Mouse (Mus musculus): ENCODE measurements around the gene Psmd14. TPM values are rescaled to one million over a fixed set of nuclear protein-coding genes. Genes with fewer than 3 reads are reported as not detected.
A peak's percentile ranks its signal among the peaks of the same experiment; 100 is the strongest.

Gene Psmd14
- polyA plus RNA-seq, 1 experiment from 2014 or later, result 184 TPM

- H3K27me3 ChIP-seq, result no peaks in the 10 kb centered on the region
- no peak overlapping the region for H3K27ac ChIP-seq
- H3K9me3 ChIP-seq, result no peaks in the 10 kb centered on the region
- ATAC-seq (ENCODE audit: low FRiP score, low read depth), result no peak
- no peak overlapping the region for H3K4me2 ChIP-seq (replicated peaks)
- 52% methylated on average over 4 of the region's 4 CpGs for WGBS
- H3K4me1 ChIP-seq, result peaks cover 4% of the 10 kb centered on the region; the same call in 1 of the 2 replicates
- H3K9ac ChIP-seq, result no peak overlapping the region
- H3K4me3 ChIP-seq, result no peak overlapping the region
- H3K36me3 ChIP-seq, result no peaks in the 10 kb centered on the region
These were observed 54.0 kb downstream of the Psmd14 start for GRCm38 (mm10) chr2:61765526-61765925.

DNA sequence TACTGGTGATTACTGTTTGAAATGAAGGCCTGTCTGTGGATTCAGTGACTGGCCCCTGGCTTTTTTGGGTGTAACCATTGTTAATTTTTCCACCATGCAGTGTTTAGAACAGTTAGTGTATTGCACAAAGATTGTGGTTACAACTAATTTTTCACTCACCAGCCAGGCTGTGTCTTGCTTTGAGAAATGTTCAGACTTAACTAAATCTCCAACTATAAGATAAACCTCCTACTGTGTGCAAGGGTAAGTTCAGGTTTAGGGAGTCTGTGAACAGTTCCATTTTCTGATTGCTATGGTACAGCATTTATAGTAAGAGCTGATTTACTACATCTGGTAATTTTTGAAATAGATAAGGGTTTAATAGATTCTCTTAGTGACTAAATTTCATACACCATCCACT, 69.3 kb downstream of the Psmd14 start:
- H3K27ac ChIP-seq, result no peak overlapping the region
- no peak overlapping the region for H3K4me2 ChIP-seq (replicated peaks)
- H3K4me1 ChIP-seq, result no peaks in the 10 kb centered on the region
- no peak overlapping the region for H3K9ac ChIP-seq
- no peak overlapping the region for H3K4me3 ChIP-seq
- no peak for ATAC-seq (ENCODE audit: low FRiP score, low read depth)
- no peaks in the 10 kb centered on the region for H3K27me3 ChIP-seq
- H3K9me3 ChIP-seq, result no peaks in the 10 kb centered on the region
- peaks cover 16% of the 10 kb centered on the region for H3K36me3 ChIP-seq

DNA sequence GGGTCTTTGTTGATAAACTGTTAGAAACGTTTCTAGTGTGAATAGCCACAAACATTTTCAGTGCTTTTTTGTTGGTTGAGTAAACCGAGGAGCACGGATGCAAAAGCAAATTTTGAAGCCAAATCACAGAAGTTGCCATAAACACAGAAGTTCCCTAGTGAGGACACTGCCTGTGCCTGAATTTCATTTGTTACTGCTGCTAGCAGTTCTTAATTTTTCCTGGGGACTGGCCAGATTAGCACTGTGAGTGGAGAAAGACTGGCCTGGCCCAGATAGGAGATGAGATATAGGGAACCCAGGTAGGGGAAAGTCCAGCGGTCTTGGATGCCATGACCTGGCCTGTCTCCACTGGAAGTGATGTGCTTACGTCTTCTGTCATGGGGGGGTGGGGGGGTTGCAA, 83.5 kb downstream of the Psmd14 start:
- Histone ChIP-seq H3K27me3 (no peaks in the 10 kb centered on the region), H3K36me3 (peaks cover 4% of the 10 kb centered on the region; the same call in 1 of the 2 replicates), H3K27ac (no peak overlapping the region), H3K9me3 (no peaks in the 10 kb centered on the region), H3K9ac (no peak overlapping the region), H3K4me1 (no peaks in the 10 kb centered on the region), H3K4me2 (replicated peaks) (no peak overlapping the region), H3K4me3 (no peak overlapping the region)
- no peak for ATAC-seq (ENCODE audit: low FRiP score, low read depth)
- 76% methylated on average over 5 of the region's 5 CpGs for WGBS

- 96% methylated on average over 1 of the region's 1 CpGs for WGBS
- Histone ChIP-seq H3K4me3 (no peak overlapping the region), H3K4me1 (peaks cover 6% of the 10 kb centered on the region), H3K9ac (no peak overlapping the region), H3K9me3 (no peaks in the 10 kb centered on the region), H3K36me3 (no peaks in the 10 kb centered on the region), H3K27me3 (peaks cover 16% of the 10 kb centered on the region), H3K4me2 (replicated peaks) (no peak overlapping the region), H3K27ac (no peak overlapping the region)
- no peak for ATAC-seq (ENCODE audit: low FRiP score, low read depth)
These were observed 86.6 kb downstream of the Psmd14 start for GRCm38 (mm10) chr2:61798048-61798447.

DNA sequence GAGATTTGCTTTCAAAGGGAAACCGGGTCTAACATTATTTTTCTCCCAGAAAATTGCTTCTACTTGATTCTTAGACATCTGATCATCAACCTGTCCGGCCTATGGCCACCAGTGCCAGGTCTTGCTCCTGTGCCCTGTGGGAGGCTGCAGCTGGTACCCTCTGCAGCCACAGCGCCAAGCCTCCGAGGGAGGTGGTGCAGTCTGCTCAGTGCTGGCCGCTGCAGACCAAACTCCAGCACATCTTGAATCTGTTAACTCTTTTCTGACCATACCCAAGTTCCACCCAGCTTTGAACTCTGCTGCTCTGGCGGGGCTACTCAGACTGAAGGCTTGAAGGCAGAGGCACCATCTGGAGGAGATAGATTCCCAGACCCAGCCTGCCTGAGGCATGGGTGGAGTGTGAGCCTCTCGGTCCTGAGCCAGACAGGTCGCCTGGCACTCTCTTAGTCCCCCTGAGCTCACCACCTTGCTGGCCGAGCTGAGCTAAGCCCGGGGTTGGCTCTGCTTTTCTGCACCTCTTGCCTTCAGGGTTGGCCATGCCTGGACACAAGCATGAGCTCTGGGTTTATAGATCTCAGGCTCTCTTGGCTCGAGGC, 91.3 kb downstream of the Psmd14 start, which contains the start of gene Tbr1:
Gene Tbr1 (plus strand): TSS at position 275 of the 596 bp plus-strand sequence.
- Histone ChIP-seq H3K9me3 (no peaks in the 10 kb centered on the region), H3K36me3 (no peaks in the 10 kb centered on the region), H3K27me3 (peaks cover 52% of the 10 kb centered on the region), H3K4me1 (peaks cover 37% of the 10 kb centered on the region), H3K27ac (no peak within 1 kb of the TSS), H3K9ac (no peak within 1 kb of the TSS), H3K4me2 (replicated peaks) (peak within 1 kb of the TSS; percentile 25; the same call in 1 of the 2 replicates), H3K4me3 (no peak within 1 kb of the TSS)
- ATAC-seq (ENCODE audit: low FRiP score, low read depth), result peak; percentile 41; the same call in 1 of the 2 replicates
- 2% methylated on average over 11 of the region's 11 CpGs for WGBS

DNA sequence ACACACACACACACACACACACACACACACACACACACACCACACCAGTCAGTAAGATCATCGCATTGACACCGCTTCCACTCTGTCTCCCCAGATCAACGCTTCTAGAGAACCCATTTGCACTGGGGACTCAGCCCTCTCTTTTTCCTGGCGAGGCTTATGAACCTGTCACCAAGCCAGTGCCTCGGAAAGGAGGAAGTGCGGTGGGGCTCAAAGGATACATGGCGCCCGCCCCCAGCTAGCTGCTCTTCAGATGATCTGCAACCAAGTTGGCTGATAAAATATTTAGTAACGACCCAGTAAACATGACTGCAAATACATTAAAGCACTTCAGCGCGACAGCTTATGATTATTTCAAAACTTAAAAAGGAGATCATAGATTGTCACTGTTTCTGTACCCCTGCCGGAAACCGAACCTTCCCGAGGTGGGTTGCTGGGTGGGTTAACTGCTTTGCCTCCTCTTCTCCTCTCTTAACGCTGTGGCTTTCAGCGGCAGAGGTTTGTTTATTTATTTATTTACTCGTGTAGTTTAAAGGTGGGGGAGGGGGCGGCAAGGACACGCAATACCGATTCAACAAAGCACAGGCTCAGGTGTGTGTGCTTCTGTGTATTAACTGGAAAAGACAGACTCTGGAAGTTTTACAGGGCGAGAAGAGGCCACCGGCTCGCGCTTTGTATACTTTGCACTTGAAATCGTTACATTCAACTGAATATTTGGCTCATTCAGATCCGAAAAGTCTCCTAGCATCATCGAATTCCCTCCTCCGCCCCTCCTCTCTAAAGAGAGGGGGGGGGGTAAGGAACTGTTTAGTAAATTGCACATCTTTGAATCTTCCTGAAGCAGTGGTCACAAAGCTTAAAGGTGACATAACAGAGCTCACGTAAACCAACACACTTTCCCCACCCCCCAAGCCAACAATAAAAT, 92.2 kb downstream of the Psmd14 start:
- Histone ChIP-seq H3K27me3 (peaks cover 56% of the 10 kb centered on the region), H3K4me3 (no peak overlapping the region), H3K9ac (no peak overlapping the region), H3K27ac (no peak overlapping the region), H3K4me2 (replicated peaks) (peak overlapping the region; percentile 25; the same call in 1 of the 2 replicates), H3K4me1 (peaks cover 37% of the 10 kb centered on the region), H3K36me3 (no peaks in the 10 kb centered on the region), H3K9me3 (no peaks in the 10 kb centered on the region)
- no peak for ATAC-seq (ENCODE audit: low FRiP score, low read depth)
- 2% methylated on average over 29 of the region's 29 CpGs for WGBS

- no peak for ATAC-seq (ENCODE audit: low FRiP score, low read depth)
- peaks cover 63% of the 10 kb centered on the region for H3K27me3 ChIP-seq
- no peak overlapping the region for H3K27ac ChIP-seq
- H3K4me1 ChIP-seq, result peaks cover 37% of the 10 kb centered on the region
- H3K4me3 ChIP-seq, result no peak overlapping the region
- H3K9ac ChIP-seq, result no peak overlapping the region
- H3K36me3 ChIP-seq, result no peaks in the 10 kb centered on the region
- H3K4me2 ChIP-seq (replicated peaks), result no peak overlapping the region
- 1% methylated on average over 10 of the region's 10 CpGs for WGBS
- no peaks in the 10 kb centered on the region for H3K9me3 ChIP-seq
These were observed 92.9 kb downstream of the Psmd14 start for GRCm38 (mm10) chr2:61804382-61804840.

DNA sequence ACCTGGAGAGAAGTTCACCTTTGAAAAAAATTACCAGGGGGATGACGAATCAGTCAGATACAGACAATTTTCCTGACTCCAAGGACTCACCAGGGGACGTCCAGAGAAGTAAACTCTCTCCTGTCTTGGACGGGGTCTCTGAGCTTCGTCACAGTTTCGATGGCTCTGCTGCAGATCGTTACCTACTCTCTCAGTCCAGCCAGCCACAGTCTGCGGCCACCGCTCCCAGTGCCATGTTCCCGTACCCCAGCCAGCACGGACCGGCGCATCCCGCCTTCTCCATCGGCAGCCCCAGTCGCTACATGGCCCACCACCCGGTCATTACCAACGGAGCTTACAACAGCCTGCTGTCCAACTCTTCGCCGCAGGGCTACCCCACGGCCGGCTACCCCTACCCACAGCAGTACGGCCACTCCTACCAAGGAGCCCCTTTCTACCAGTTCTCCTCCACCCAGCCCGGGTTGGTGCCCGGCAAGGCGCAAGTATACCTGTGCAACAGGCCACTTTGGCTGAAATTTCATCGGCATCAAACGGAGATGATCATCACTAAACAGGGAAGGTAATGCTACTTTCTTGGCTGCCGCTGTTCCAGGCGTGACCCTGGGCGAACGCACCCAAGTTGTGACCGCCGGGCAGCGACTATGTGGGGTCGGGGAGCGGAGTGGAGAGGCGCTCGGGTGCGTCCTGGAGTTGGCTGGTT, 93.5 kb downstream of the Psmd14 start:
- under 1% methylated on average over 39 of the region's 39 CpGs for WGBS
- peak overlapping the region; percentile 20 for H3K4me3 ChIP-seq
- H3K4me1 ChIP-seq, result peaks cover 37% of the 10 kb centered on the region
- no peaks in the 10 kb centered on the region for H3K36me3 ChIP-seq
- peaks cover 68% of the 10 kb centered on the region for H3K27me3 ChIP-seq
- no peak overlapping the region for H3K27ac ChIP-seq
- H3K4me2 ChIP-seq (replicated peaks), result peak overlapping the region; percentile 45
- ATAC-seq (ENCODE audit: low FRiP score, low read depth), result peak; percentile 28
- H3K9me3 ChIP-seq, result no peaks in the 10 kb centered on the region
- no peak overlapping the region for H3K9ac ChIP-seq

DNA sequence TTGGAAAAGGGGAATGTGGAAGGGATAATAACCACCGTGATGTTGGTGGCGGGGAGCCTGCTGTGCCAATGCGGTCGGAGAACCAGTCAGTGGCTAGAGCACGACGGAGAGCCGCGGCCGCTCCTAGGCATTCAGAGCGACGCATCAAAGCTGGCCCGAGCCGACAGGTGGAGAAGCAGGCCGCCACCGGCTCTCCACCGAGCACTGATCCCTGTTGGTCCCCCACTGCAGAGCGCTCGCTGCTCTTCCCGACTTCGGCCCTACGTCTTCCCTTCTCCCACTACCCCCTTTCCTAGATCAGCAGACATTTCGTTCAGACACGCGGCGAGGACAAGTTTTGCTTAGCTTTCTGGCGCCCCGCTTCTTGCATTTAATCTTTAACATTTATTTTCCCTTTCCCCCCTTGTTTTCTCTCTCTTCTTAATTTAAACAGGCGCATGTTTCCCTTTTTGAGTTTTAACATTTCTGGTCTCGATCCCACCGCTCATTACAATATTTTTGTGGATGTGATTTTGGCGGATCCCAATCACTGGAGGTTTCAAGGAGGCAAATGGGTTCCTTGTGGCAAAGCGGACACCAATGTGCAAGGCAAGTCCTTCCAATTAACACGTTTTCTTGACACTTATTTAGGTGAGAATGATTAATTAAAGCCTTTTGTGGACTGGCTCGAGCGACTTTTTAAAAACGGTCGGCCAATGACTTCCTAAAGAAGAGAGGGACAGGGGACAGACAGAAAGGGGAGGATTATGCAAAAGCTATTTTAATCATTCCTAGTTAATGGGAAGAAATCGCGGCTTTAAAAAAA, 94.2 kb downstream of the Psmd14 start:
- peaks cover 37% of the 10 kb centered on the region for H3K4me1 ChIP-seq
- H3K27me3 ChIP-seq, result peaks cover 76% of the 10 kb centered on the region
- no peaks in the 10 kb centered on the region for H3K36me3 ChIP-seq
- peak overlapping the region; percentile 45 for H3K4me2 ChIP-seq (replicated peaks)
- no peak overlapping the region for H3K27ac ChIP-seq
- H3K4me3 ChIP-seq, result peak overlapping the region; percentile 20
- WGBS, result 1% methylated on average over 39 of the region's 39 CpGs
- ATAC-seq (ENCODE audit: low FRiP score, low read depth), result peak; percentile 32; the same call in 1 of the 2 replicates
- H3K9ac ChIP-seq, result no peak overlapping the region
- H3K9me3 ChIP-seq, result no peaks in the 10 kb centered on the region

DNA sequence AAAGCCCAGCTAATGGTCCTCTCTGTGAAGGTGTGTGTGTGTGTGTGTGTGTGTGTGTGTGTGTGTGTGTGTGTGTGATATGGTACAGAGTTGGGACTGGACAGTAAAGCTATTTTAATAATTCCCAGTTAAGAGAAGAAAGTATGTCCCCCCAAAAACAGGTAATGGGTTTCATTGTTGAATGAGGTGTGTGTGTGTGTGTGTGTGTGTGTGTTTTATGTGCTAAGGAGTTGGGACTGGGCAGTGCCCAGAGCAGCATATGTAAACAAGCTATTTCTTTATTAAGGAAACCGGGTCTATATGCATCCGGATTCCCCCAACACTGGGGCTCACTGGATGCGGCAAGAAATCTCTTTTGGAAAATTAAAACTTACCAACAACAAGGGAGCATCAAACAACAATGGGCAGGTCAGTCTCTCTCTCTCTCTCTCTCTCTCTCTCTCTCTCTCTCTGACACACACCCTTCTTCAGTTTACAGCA, 94.9 kb downstream of the Psmd14 start:
- Histone ChIP-seq H3K27ac (no peak overlapping the region), H3K4me1 (peaks cover 37% of the 10 kb centered on the region), H3K9me3 (no peaks in the 10 kb centered on the region), H3K36me3 (no peaks in the 10 kb centered on the region), H3K9ac (no peak overlapping the region), H3K4me3 (no peak overlapping the region), H3K27me3 (peaks cover 82% of the 10 kb centered on the region), H3K4me2 (replicated peaks) (no peak overlapping the region)
- 3% methylated on average over 3 of the region's 3 CpGs for WGBS
- ATAC-seq (ENCODE audit: low FRiP score, low read depth), result no peak

DNA sequence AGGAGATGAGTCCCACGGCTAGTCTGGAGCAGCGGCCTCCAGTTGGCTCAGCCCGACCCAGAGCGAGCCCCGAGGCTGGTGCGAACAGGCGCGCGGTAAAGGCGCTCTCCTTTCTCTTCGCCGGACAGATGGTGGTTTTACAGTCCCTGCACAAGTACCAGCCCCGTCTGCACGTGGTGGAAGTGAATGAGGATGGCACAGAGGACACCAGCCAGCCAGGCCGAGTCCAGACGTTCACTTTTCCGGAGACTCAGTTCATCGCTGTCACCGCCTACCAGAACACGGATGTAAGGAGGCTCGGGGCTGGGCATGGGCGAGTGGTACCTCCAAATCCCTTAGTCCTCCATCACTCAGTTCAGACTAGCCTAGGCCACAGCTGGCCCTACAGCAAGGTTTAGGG, 95.7 kb downstream of the Psmd14 start:
- 1% methylated on average over 22 of the region's 22 CpGs for WGBS
- H3K27ac ChIP-seq, result no peak overlapping the region
- H3K4me3 ChIP-seq, result peak overlapping the region; percentile 20
- H3K27me3 ChIP-seq, result peaks cover 79% of the 10 kb centered on the region
- H3K36me3 ChIP-seq, result no peaks in the 10 kb centered on the region
- H3K4me2 ChIP-seq (replicated peaks), result peak overlapping the region; percentile 45; the same call in 1 of the 2 replicates
- no peak overlapping the region for H3K9ac ChIP-seq
- peaks cover 37% of the 10 kb centered on the region for H3K4me1 ChIP-seq
- no peaks in the 10 kb centered on the region for H3K9me3 ChIP-seq
- ATAC-seq (ENCODE audit: low FRiP score, low read depth), result no peak

Data from limb, embryonic 13.5 days (tissue).